Mouse (Mus musculus): ENCODE results near the gene Taf4.

DNA sequence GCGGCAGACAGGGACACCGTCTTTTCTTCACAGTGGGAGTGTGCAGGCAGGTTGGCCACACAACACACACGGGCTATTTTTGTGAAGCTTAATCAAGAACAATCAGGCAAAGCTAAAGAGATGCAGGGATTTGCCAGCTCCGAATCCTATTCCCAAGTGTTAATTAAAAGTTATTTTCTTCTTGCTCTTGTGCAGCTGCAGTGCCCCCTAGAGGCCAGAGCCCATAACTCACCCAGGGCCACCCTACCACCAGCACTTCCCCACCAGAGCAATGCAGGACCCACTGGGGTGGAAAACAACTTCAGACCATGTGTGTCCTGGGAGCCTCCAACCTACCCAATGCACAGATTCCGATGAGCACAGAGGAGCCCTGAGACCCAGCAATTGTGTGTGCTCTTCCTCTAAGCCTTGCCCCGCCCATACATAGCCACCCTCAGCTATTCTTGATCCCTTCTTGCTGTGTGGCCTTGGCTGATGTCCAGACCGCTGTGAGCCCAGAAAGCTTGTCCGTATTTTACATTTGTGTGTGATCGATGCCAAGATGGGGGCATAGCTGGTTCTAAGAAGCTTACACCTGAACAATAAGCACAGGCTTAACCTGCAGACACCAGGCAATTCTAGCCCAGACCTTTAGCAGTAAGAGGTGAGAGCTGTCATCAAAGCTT, 98.8 kb downstream of the Taf4 start:
- peak; percentile 37; the same call in 1 of the 2 replicates for TF ChIP-seq CTCF (IDR thresholded peaks at IDR 0.05; ENCODE audit: borderline replicate concordance, insufficient read depth, low read length)
- TF ChIP-seq POLR2A (IDR thresholded peaks at IDR 0.05; ENCODE audit: low read depth, low read length): no peak
